Mouse (Mus musculus) megakaryocyte progenitor cell, adult 5-6 weeks (primary cell): ENCODE measurements around the gene Klhl23. TPM values are rescaled to one million over a fixed set of nuclear protein-coding genes. Genes with fewer than 3 reads are reported as not detected.

Experiments used
- ATAC-seq: replicated peaks from 2 replicates; pipeline ENCODE4 v1.8.0; 2016; ENCODE audit warnings: mild to moderate bottlenecking, moderate TSS enrichment, inconsistent platforms; ENCODE audit not compliant: poor library complexity
- total RNA-seq, 2 experiments: library from RNA; stranded (forward) in 1 of 2; stranded (reverse) in 1 of 2; fragments of 157-497, 149-512 nt in 1 of 2; fragments of 200-1000 nt in 1 of 2; gene quantifications; 2 replicates each; pipeline versions ENCODE4 v1.2.3 to v1.2.4; 2015 to 2017

Klhl23 gene
- total RNA-seq, 2 experiments from 2014 or later, result 18.7 to 30.4 TPM

- ATAC-seq, result no peak
Observed at GRCm38 (mm10) chr2:69828031-69828430, 6.3 kb downstream of the Klhl23 start.

DNA sequence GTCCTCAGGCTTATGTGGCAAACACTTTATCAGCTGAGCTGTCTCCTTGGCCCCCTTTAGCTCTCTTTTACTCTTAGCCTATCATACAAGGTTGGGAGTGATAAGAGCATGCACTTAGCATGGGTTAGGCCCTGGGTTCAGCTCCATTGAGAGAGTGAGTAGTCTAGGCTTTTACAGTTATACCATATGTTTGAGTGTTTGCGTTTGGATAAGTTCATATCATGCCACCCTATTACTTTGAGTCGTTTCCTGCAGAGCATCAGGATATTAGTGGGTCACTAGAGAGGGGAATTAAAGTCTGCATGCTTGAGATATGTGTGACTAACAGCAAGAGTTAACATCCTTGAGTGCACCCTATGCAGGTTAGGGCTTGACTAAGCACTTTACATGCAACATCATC is 7.9 kb downstream of the Klhl23 start:
- ATAC-seq, result peak; percentile 88

DNA sequence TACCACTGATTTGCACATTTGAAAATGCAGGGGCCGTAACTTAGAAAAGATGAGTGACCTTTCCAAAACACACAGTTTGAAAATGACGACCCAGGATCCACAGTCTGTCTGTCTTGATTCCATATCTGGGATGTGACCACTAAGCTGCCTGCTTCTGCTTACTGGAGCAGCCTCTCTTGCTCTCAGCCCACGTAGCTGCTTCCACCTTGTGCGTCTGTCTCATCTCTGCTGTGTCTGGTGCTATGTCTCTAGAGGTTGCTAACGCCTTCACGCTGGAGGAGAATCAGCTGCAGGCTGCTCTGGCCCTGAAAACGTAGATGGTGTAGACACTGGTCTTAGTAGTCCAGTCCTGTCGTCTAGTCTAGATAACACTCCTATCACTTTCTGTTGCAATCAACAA is 8.4 kb downstream of the Klhl23 start:
- 0 out of 2 replicates have a peak, but pooled peaks have one; percentile 3 for ATAC-seq

GRCm38 (mm10) chr2:69837244-69837967 is 15.7 kb downstream of the Klhl23 start:
- no peak for ATAC-seq

DNA sequence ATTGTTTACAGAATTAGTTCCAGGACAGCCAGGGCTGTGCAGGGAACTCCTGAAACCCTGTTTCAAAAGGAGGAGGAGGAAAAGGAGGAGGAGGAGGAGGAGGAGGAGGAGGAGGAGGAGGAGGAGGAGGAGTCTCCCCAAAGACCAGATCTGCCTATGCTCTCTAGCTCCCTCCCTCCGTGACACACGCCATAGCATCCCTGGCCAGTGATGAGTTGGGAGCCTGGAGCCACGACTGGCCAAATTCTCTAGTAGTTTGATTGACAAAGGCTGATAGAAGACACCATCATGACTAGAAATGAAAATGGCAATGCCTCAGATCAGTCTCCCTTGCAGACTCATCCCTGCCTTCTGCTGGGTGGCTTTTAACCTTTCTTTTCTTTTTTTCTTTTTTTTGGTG is 16.3 kb downstream of the Klhl23 start:
- peak; percentile 77 for ATAC-seq

- ATAC-seq, result peak; percentile 72
Observed at GRCm38 (mm10) chr2:69838707-69839106, 17.0 kb downstream of the Klhl23 start.

GRCm38 (mm10) chr2:69840261-69840660 is 18.5 kb downstream of the Klhl23 start:
- ATAC-seq, result 0 out of 2 replicates have a peak, but pooled peaks have one; percentile 20

DNA sequence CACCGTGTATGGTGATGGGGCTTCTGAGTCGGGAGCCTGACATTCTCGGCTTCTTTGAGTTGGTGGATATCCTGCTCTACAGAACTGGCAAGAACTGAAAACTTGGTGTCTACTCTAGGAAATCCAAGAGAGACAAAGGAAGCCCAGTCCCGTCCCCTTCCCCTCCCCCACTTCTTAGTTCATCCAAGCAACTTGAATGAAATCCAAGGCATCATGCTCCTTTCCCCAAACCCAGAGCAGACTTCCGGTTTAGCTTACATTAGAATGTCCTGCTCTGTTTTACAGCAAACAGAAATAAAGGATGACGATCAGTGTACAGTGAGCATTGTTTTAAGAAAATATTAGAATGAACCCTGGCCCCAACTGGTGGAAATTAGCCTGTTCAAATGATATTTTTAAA is 27.5 kb downstream of the Klhl23 start:
- ATAC-seq, result no peak

- peak; percentile 95 for ATAC-seq
Observed at GRCm38 (mm10) chr2:69851427-69852058, 29.8 kb downstream of the Klhl23 start.

GRCm38 (mm10) chr2:69856392-69856791 is 34.6 kb downstream of the Klhl23 start:
- peak; percentile 69 for ATAC-seq

GRCm38 (mm10) chr2:69857882-69858281 is 36.1 kb downstream of the Klhl23 start:
- ATAC-seq, result no peak

- ATAC-seq, result peak; percentile 70
Observed at GRCm38 (mm10) chr2:69860972-69861452, 39.3 kb downstream of the Klhl23 start.

DNA sequence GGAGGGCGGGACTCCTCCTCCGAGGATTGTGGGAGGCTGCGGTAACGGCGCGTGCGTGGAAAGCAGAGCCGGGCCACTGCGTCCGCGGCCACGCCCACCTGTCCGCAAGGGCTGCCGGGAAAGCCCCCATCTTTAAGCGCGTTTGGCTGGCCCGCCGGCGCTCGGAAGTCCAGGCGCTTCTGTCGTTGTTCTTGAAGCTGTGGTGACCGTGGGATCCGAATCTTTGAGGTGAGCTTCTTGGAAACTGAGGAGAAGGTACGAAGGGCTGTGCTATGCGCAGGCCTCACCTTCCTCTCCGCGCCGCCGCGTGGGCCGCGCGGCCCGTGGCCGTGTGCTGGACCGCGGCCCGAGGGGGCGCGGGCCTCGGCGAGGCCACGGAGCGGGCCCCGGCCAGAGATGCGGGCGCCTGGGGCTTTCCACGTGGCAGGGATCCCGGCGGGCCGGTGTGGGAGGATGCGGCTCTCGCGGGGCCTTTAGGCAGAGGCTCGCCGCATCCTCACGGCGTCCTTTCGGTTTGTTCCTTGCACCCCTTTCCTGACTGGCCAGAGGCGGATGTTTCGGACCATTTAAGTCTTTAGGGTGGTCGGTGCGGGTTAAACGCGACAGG is 39.8 kb downstream of the Klhl23 start, which contains the start of gene Ssb:
Gene Ssb (plus strand): TSS at position 78 of the 607 bp plus-strand sequence.
- ATAC-seq, result peak; percentile 92

DNA sequence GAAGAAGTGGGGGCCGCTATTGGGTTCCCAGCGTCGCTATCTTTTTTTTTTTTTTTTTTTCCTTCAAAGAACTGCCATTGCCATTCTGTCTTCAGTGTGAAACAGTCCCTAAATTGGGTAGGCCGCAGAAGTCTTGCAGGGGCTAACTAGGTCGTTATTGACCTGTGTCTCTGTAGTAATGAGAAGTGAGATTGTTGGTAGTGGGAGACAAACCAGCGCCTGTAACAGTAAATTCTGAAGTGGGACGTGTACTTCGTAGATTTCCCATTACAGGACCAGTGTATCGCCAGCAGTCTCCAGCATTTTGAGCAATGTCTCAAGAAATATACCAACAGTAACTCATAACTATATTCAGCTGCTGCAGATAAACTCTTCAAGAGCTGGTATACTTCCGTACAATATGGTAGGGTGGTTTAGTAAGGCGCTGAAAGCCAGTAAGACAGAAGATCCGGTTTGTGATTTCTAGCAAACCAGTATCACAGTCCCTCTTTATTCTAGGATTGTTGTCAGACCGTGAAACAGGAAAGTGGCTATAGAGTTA is 40.4 kb downstream of the Klhl23 start:
- ATAC-seq, result no peak

DNA sequence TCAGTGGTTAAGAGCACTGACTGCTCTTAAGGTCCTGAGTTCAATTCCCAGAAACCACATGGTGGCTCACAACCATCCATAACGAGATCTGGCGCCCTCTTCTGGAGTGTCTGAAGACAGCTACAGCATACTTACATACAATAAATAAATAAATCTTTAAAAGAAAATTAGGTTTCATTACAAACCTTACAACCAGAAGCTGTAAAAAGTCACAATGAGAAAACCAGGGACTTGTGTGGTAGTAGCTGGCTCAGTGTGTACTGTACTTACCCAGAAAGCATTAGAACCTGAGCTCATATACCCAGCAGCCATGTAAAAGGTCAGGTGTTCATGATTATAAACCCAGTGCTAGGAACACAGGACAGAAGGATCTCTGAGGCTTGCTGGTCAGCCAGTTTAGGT is 62.2 kb downstream of the Klhl23 start:
- no peak for ATAC-seq

- ATAC-seq, result no peak
Observed at GRCm38 (mm10) chr2:69884581-69884980, 62.8 kb downstream of the Klhl23 start.

DNA sequence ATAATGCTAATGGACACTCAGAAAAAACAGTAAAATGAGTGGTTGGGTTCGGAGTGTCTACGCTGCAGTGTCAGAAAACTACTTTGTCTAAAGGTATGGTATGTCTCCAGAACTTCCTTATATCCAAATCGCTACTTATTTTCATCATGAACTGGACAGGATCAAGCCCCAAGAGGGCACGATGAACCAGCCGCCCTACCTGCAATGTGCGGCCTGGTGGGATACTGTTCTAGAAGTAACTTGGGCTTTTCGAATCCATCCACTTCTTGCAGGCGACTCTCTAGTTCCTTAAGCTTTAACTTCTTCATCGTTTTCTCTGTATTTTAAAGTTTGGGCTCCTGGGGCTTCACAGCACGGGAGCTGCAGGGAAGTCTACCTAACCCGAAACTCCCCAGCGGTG is 63.3 kb downstream of the Klhl23 start:
- 0 out of 2 replicates have a peak, but pooled peaks have one; percentile 7 for ATAC-seq

GRCm38 (mm10) chr2:69885451-69886305 is 63.9 kb downstream of the Klhl23 start, which contains the start of gene Mettl5:
TSS of gene Mettl5 (minus strand) at chr2:69885615.
- ATAC-seq, result peak; percentile 98
